Mouse (Mus musculus) layer of hippocampus, adult 2 months (tissue): ENCODE measurements at regions not wholly inside any gene's neighbourhood (a gene's known extent, or its start where the extent isn't known, plus 50 kb on each side); places are given as distances from the start of the nearest gene placed in this dataset.
"Not testable (repeated sequence)": the region's sequence is repeated elsewhere in the genome, so short reads cannot be mapped to it uniquely, and the experiment has no call there.

Experiments
- DNase-seq, 2 experiments: peaks; one replicate each; pipeline ENCODE4 v3.0.0; 2022; ENCODE audit warnings: low spot score in 2 of 2
- H3K27ac ChIP-seq: fragments of 200-600 bp; 2 replicates; pipeline ENCODE4 v1.8.1; 2022
- H3K4me3 ChIP-seq: fragments of 200-600 bp; 2 replicates; pipeline ENCODE4 v1.8.1; 2022; ENCODE audit warnings: mild to moderate bottlenecking
- CTCF ChIP-seq: fragments of 200-600 bp; conservative IDR thresholded peaks from 2 replicates; pipeline ENCODE4 v1.8.1; 2022; ENCODE audit warnings: antibody characterized with exemption, mild to moderate bottlenecking, moderate library complexity

GRCm38 (mm10) chr15:11476248-11476647, 76.8 kb upstream of the Tars start:
- DNase-seq = no peak
- no peak overlapping the region for H3K27ac ChIP-seq
- H3K4me3 ChIP-seq = no peak overlapping the region
- no peak for TF ChIP-seq CTCF

GRCm38 (mm10) chr15:11463341-11463740, 63.9 kb upstream of the Tars start:
- no peak for TF ChIP-seq CTCF
- no peak overlapping the region for H3K27ac ChIP-seq
- H3K4me3 ChIP-seq = no peak overlapping the region
- DNase-seq = no peak

- DNase-seq, H3K27ac ChIP-seq, H3K4me3 ChIP-seq: not testable (repeated sequence)
Measured at GRCm38 (mm10) chr15:11461575-11461974, 62.1 kb upstream of the Tars start.

GRCm38 (mm10) chr15:11459306-11459705, 59.8 kb upstream of the Tars start:
- H3K27ac ChIP-seq = no peak overlapping the region
- DNase-seq = no peak
- no peak overlapping the region for H3K4me3 ChIP-seq
- no peak for TF ChIP-seq CTCF

- DNase-seq = no peak
- Histone ChIP-seq H3K27ac (no peak overlapping the region), H3K4me3 (no peak overlapping the region)
- TF ChIP-seq CTCF = no peak
Measured at GRCm38 (mm10) chr15:11457278-11457677, 57.8 kb upstream of the Tars start.

- Histone ChIP-seq H3K27ac (no peak overlapping the region), H3K4me3 (no peak overlapping the region)
- no peak for DNase-seq
- TF ChIP-seq CTCF = no peak
Measured at GRCm38 (mm10) chr15:11455982-11456381, 56.5 kb upstream of the Tars start.

GRCm38 (mm10) chr15:11455366-11455785, 55.9 kb upstream of the Tars start:
- H3K4me3 ChIP-seq = no peak overlapping the region
- no peak overlapping the region for H3K27ac ChIP-seq
- no peak for DNase-seq
- no peak for TF ChIP-seq CTCF

GRCm38 (mm10) chr15:11453997-11454396, 54.5 kb upstream of the Tars start:
- no peak overlapping the region for H3K4me3 ChIP-seq
- no peak overlapping the region for H3K27ac ChIP-seq
- no peak for TF ChIP-seq CTCF
- DNase-seq = no peak

GRCm38 (mm10) chr15:11451635-11452034, 52.2 kb upstream of the Tars start:
- TF ChIP-seq CTCF = no peak
- Histone ChIP-seq H3K27ac (no peak overlapping the region), H3K4me3 (no peak overlapping the region)
- DNase-seq = no peak
